Mouse (Mus musculus) intestine, embryonic 15.5 days (tissue): ENCODE data around the gene Serpina12. TPM values are rescaled to one million over a fixed set of nuclear protein-coding genes. Genes with fewer than 3 reads are reported as not detected.
A peak's percentile ranks its signal among the peaks of the same experiment; 100 is the strongest.

Source experiments
- ATAC-seq: fragments of 200-750 bp; cut with Nextera tagmentation; 2 replicates; pipeline ENCODE4 v1.8.0; 2017; ENCODE audit warnings: moderate TSS enrichment, moderate library complexity
- H3K27ac ChIP-seq: fragments of 300-500 bp; sonication (generic); 2 replicates; pipeline ENCODE4 v1.5.1; 2015; ENCODE audit warnings: mild to moderate bottlenecking, inconsistent platforms
- H3K27me3 ChIP-seq: fragments of 300-500 bp; sonication (generic); replicated peaks from 2 replicates; pipeline ENCODE4 v1.6.1; 2015; ENCODE audit warnings: inconsistent platforms
- H3K36me3 ChIP-seq: fragments of 300-500 bp; sonication (generic); 2 replicates; pipeline ENCODE4 v1.6.1; 2015; ENCODE audit warnings: inconsistent platforms
- H3K4me1 ChIP-seq: fragments of 300-500 bp; sonication (generic); replicated peaks from 2 replicates; pipeline ENCODE4 v1.6.1; 2015; ENCODE audit warnings: inconsistent platforms
- H3K4me2 ChIP-seq: fragments of 300-500 bp; sonication (generic); replicated peaks from 2 replicates; pipeline ENCODE4 v1.6.1; 2015; ENCODE audit warnings: mild to moderate bottlenecking, inconsistent platforms
- H3K4me3 ChIP-seq: fragments of 300-500 bp; sonication (generic); replicated peaks from 2 replicates; pipeline ENCODE4 v1.5.1; 2015; ENCODE audit warnings: inconsistent platforms
- H3K9ac ChIP-seq: fragments of 300-500 bp; sonication (generic); 2 replicates; pipeline ENCODE4 v1.6.1; 2015; ENCODE audit warnings: inconsistent platforms
- H3K9me3 ChIP-seq: fragments of 300-500 bp; sonication (generic); 2 replicates; pipeline ENCODE4 v1.6.1; 2016; ENCODE audit warnings: inconsistent platforms
- WGBS: fragments of 180-500 bp; shearing (Covaris S2); methylation state at CpG from one replicate; pipeline ENCODE4 v1.1.7; 2015; 5-methylcytosine and 5-hydroxymethylcytosine counted together
- polyA plus RNA-seq: library from polyadenylated mRNA; unstranded; fragments of >200 nt; fragmentation: Nextera tagmentation; extraction: Ambion mirVana; gene quantifications from 2 replicates; pipeline ENCODE4 v1.2.1, GENCODE M21; 2015

The Serpina12 gene
- polyA plus RNA-seq, 1 experiment from 2014 or later = not detected

GRCm38 (mm10) chr12:104002569-104003237 lies 41.5 kb downstream of the Serpina12 start:
- H3K4me3 ChIP-seq = no peak overlapping the region
- ATAC-seq = peak; percentile 45; the same call in 1 of the 2 replicates
- no peaks in the 10 kb centered on the region for H3K27me3 ChIP-seq
- H3K9ac ChIP-seq = no peak overlapping the region
- 0 out of 2 replicates have a peak, but pooled peaks cover 3% of the 10 kb centered on the region for H3K9me3 ChIP-seq
- no peaks in the 10 kb centered on the region for H3K36me3 ChIP-seq
- no peak overlapping the region for H3K27ac ChIP-seq
- H3K4me2 ChIP-seq = no peak overlapping the region
- peaks cover 3% of the 10 kb centered on the region; the same call in 1 of the 2 replicates for H3K4me1 ChIP-seq
- 48% methylated on average over 10 of the region's 10 CpGs for WGBS

GRCm38 (mm10) chr12:104000594-104000993 lies 43.6 kb downstream of the Serpina12 start:
- 90% methylated on average over 3 of the region's 3 CpGs for WGBS
- H3K4me2 ChIP-seq = no peak overlapping the region

GRCm38 (mm10) chr12:103999611-104000010 lies 44.6 kb downstream of the Serpina12 start:
- Histone ChIP-seq H3K36me3 (no peaks in the 10 kb centered on the region), H3K9ac (no peak overlapping the region), H3K4me3 (no peak overlapping the region), H3K27me3 (no peaks in the 10 kb centered on the region), H3K4me2 (no peak overlapping the region), H3K9me3 (0 out of 2 replicates have a peak, but pooled peaks cover 1% of the 10 kb centered on the region), H3K27ac (no peak overlapping the region), H3K4me1 (peaks cover 3% of the 10 kb centered on the region; the same call in 1 of the 2 replicates)
- ATAC-seq = no peak
- 84% methylated on average over 8 of the region's 8 CpGs for WGBS

More at GRCm38 (mm10) chr12:104000594-104000993, 43.6 kb downstream of the Serpina12 start:
- H3K9me3 ChIP-seq = 0 out of 2 replicates have a peak, but pooled peaks cover 3% of the 10 kb centered on the region
- H3K9ac ChIP-seq = no peak overlapping the region
- no peaks in the 10 kb centered on the region for H3K27me3 ChIP-seq
- ATAC-seq = no peak
- no peak overlapping the region for H3K27ac ChIP-seq
- peaks cover 3% of the 10 kb centered on the region; the same call in 1 of the 2 replicates for H3K4me1 ChIP-seq
- no peak overlapping the region for H3K4me3 ChIP-seq
- no peaks in the 10 kb centered on the region for H3K36me3 ChIP-seq

- no peak for ATAC-seq
- no peaks in the 10 kb centered on the region for H3K36me3 ChIP-seq
- H3K4me2 ChIP-seq = no peak overlapping the region
- H3K4me3 ChIP-seq = no peak overlapping the region
- H3K27ac ChIP-seq = no peak overlapping the region
- 67% methylated on average over 2 of the region's 2 CpGs for WGBS
- H3K4me1 ChIP-seq = no peaks in the 10 kb centered on the region
- H3K27me3 ChIP-seq = no peaks in the 10 kb centered on the region
- H3K9ac ChIP-seq = no peak overlapping the region
- H3K9me3 ChIP-seq = no peaks in the 10 kb centered on the region
These were observed 47.7 kb downstream of the Serpina12 start for GRCm38 (mm10) chr12:103996513-103996912.

- Histone ChIP-seq H3K4me2 (no peak overlapping the region), H3K27me3 (no peaks in the 10 kb centered on the region), H3K4me1 (no peaks in the 10 kb centered on the region), H3K36me3 (no peaks in the 10 kb centered on the region), H3K9ac (no peak overlapping the region), H3K9me3 (no peaks in the 10 kb centered on the region), H3K27ac (no peak overlapping the region), H3K4me3 (no peak overlapping the region)
- ATAC-seq = 0 out of 2 replicates have a peak, but pooled peaks have one; percentile 44
- WGBS = 43% methylated on average over 5 of the region's 5 CpGs
These were observed 48.8 kb downstream of the Serpina12 start for GRCm38 (mm10) chr12:103995292-103996072.

GRCm38 (mm10) chr12:103992945-103993344 lies 51.3 kb downstream of the Serpina12 start:
- Histone ChIP-seq H3K4me3 (no peak overlapping the region), H3K4me1 (no peaks in the 10 kb centered on the region), H3K27ac (no peak overlapping the region), H3K9ac (no peak overlapping the region), H3K36me3 (no peaks in the 10 kb centered on the region), H3K27me3 (no peaks in the 10 kb centered on the region), H3K9me3 (no peaks in the 10 kb centered on the region), H3K4me2 (no peak overlapping the region)
- 69% methylated on average over 7 of the region's 7 CpGs for WGBS
- no peak for ATAC-seq

GRCm38 (mm10) chr12:103989857-103990256 lies 54.4 kb downstream of the Serpina12 start, which contains the start of gene Serpina11:
TSS of gene Serpina11 (minus strand) at chr12:103989957.
- no peak within 1 kb of the TSS for H3K4me3 ChIP-seq
- no peak within 1 kb of the TSS for H3K9ac ChIP-seq
- no peak within 1 kb of the TSS; the same call in 1 of the 2 replicates for H3K4me2 ChIP-seq
- ATAC-seq = no peak
- H3K9me3 ChIP-seq = no peaks in the 10 kb centered on the region
- no peaks in the 10 kb centered on the region for H3K36me3 ChIP-seq
- H3K27me3 ChIP-seq = no peaks in the 10 kb centered on the region
- 85% methylated on average over 6 of the region's 6 CpGs for WGBS
- no peak within 1 kb of the TSS for H3K27ac ChIP-seq
- no peaks in the 10 kb centered on the region for H3K4me1 ChIP-seq

- Histone ChIP-seq H3K9ac (no peak overlapping the region), H3K4me1 (no peaks in the 10 kb centered on the region), H3K4me2 (no peak overlapping the region), H3K9me3 (no peaks in the 10 kb centered on the region), H3K36me3 (no peaks in the 10 kb centered on the region), H3K27ac (no peak overlapping the region), H3K27me3 (no peaks in the 10 kb centered on the region), H3K4me3 (no peak overlapping the region)
- ATAC-seq = no peak
- WGBS = 52% methylated on average over 2 of the region's 2 CpGs
These were observed 54.8 kb downstream of the Serpina12 start for GRCm38 (mm10) chr12:103989514-103989767.

GRCm38 (mm10) chr12:103988754-103989513 lies 55.3 kb downstream of the Serpina12 start:
- H3K9me3 ChIP-seq = no peaks in the 10 kb centered on the region
- H3K9ac ChIP-seq = no peak overlapping the region
- H3K4me2 ChIP-seq = no peak overlapping the region; the same call in 1 of the 2 replicates
- 32% methylated on average over 14 of the region's 14 CpGs for WGBS
- no peaks in the 10 kb centered on the region for H3K4me1 ChIP-seq
- H3K36me3 ChIP-seq = no peaks in the 10 kb centered on the region
- H3K27ac ChIP-seq = no peak overlapping the region
- ATAC-seq = peak; percentile 77
- no peaks in the 10 kb centered on the region for H3K27me3 ChIP-seq
- H3K4me3 ChIP-seq = no peak overlapping the region

- H3K9ac ChIP-seq = no peak overlapping the region
- WGBS = 63% methylated on average over 5 of the region's 5 CpGs
- H3K4me3 ChIP-seq = no peak overlapping the region
- H3K4me1 ChIP-seq = no peaks in the 10 kb centered on the region
- H3K4me2 ChIP-seq = no peak overlapping the region
- no peak for ATAC-seq
- no peaks in the 10 kb centered on the region for H3K27me3 ChIP-seq
- no peaks in the 10 kb centered on the region for H3K36me3 ChIP-seq
- no peaks in the 10 kb centered on the region for H3K9me3 ChIP-seq
- no peak overlapping the region for H3K27ac ChIP-seq
These were observed 58.4 kb downstream of the Serpina12 start for GRCm38 (mm10) chr12:103985868-103986267.

- no peak overlapping the region for H3K9ac ChIP-seq
- H3K4me1 ChIP-seq = no peaks in the 10 kb centered on the region
- no peak overlapping the region for H3K4me3 ChIP-seq
- no peak for ATAC-seq
- H3K9me3 ChIP-seq = no peaks in the 10 kb centered on the region
- no peak overlapping the region for H3K27ac ChIP-seq
- H3K27me3 ChIP-seq = no peaks in the 10 kb centered on the region
- no peak overlapping the region for H3K4me2 ChIP-seq
- 57% methylated on average over 4 of the region's 4 CpGs for WGBS
- H3K36me3 ChIP-seq = no peaks in the 10 kb centered on the region
These were observed 59.3 kb downstream of the Serpina12 start for GRCm38 (mm10) chr12:103984935-103985334.
